Mouse (Mus musculus): Measurements from ENCODE around the gene Fgd4. TPM values are rescaled to one million over a fixed set of nuclear protein-coding genes. Genes with fewer than 3 reads are reported as not detected.
"Not testable (repeated sequence)": the region's sequence is repeated elsewhere in the genome, so short reads cannot be mapped to it uniquely, and the experiment has no call there.

Gene Fgd4
- polyA plus RNA-seq, 1 experiment from 2014 or later = 16.7 TPM

DNA sequence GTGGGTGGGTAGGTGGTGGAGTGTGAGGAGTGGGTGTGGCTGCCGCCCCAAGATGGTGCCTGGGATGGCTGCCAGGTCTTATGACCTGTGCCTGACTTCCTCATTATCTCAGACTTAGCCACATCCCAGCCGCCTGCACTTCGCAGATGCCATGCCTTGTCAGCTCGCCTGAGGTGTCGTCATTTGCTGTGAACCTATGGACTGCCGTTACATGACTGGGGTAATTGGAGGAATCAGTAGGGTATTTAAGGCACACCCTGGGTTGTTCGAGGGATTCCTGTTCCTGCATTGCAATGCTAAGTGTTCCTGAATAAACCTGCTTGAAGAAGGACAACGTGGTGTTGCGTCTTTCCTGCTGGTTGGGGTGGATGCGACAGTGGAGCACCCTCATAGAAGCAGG lies 126.9 kb downstream of the Fgd4 start:
- not testable (repeated sequence) for H3K27ac ChIP-seq (ENCODE audit: low read depth, low read length); H3K27me3 ChIP-seq (replicated peaks; ENCODE audit: control insufficient read depth, insufficient read depth, low read length); H3K4me3 ChIP-seq (ENCODE audit: low read length); ATAC-seq; H3K4me2 ChIP-seq (ENCODE audit: low read length); H3K9ac ChIP-seq (ENCODE audit: low read depth, low read length); H3K9me3 ChIP-seq (ENCODE audit: control insufficient read depth, low read length); H3K4me1 ChIP-seq (ENCODE audit: control insufficient read depth, insufficient read depth, low read depth, low read length)
- H3K36me3 ChIP-seq (ENCODE audit: control insufficient read depth, insufficient read depth, low read length) = peaks cover 26% of the 10 kb centered on the region
- 89% methylated on average over 10 of the region's 10 CpGs for WGBS

GRCm38 (mm10) chr16:16450021-16450420 lies 150.3 kb downstream of the Fgd4 start:
- no peaks in the 10 kb centered on the region for H3K9me3 ChIP-seq (ENCODE audit: control insufficient read depth, low read length)
- no peak overlapping the region for H3K4me2 ChIP-seq (ENCODE audit: low read length)
- H3K4me3 ChIP-seq (ENCODE audit: low read length) = no peak overlapping the region
- no peak overlapping the region for H3K9ac ChIP-seq (ENCODE audit: low read depth, low read length)
- no peak for ATAC-seq
- H3K4me1 ChIP-seq (ENCODE audit: control insufficient read depth, insufficient read depth, low read depth, low read length) = no peaks in the 10 kb centered on the region
- no peaks in the 10 kb centered on the region for H3K27me3 ChIP-seq (replicated peaks; ENCODE audit: control insufficient read depth, insufficient read depth, low read length)
- H3K27ac ChIP-seq (ENCODE audit: low read depth, low read length) = no peak overlapping the region
- WGBS = 86% methylated on average over 1 of the region's 1 CpGs
- H3K36me3 ChIP-seq (ENCODE audit: control insufficient read depth, insufficient read depth, low read length) = peaks cover 14% of the 10 kb centered on the region

- no peaks in the 10 kb centered on the region for H3K4me1 ChIP-seq (ENCODE audit: control insufficient read depth, insufficient read depth, low read depth, low read length)
- H3K9ac ChIP-seq (ENCODE audit: low read depth, low read length) = no peak overlapping the region
- 85% methylated on average over 1 of the region's 1 CpGs for WGBS
- no peak overlapping the region for H3K4me2 ChIP-seq (ENCODE audit: low read length)
- peaks cover 11% of the 10 kb centered on the region for H3K36me3 ChIP-seq (ENCODE audit: control insufficient read depth, insufficient read depth, low read length)
- no peak for ATAC-seq
- H3K27me3 ChIP-seq (replicated peaks; ENCODE audit: control insufficient read depth, insufficient read depth, low read length) = no peaks in the 10 kb centered on the region
- no peaks in the 10 kb centered on the region for H3K9me3 ChIP-seq (ENCODE audit: control insufficient read depth, low read length)
- no peak overlapping the region for H3K27ac ChIP-seq (ENCODE audit: low read depth, low read length)
- no peak overlapping the region for H3K4me3 ChIP-seq (ENCODE audit: low read length)
Observed at GRCm38 (mm10) chr16:16438436-16438835, 161.9 kb downstream of the Fgd4 start.

DNA sequence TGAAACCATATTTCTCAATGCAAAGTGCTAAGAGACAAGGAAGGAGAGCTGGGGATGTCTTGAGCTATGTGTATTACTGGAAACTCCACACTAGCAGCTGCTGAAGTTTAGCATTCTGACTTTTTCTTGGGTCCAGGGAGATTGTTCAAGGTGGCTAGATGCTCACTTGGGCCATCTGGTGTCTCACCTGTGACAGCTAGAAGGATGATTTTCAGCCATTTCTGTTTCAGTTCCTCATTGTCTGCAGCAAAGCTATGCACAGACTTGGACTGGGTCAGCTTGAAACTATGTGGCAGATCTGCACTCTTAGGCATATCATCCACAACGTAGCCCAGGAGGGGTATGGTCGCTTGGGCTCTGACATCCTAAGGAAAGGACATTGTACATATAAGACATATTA lies 177.9 kb downstream of the Fgd4 start:
- H3K36me3 ChIP-seq (ENCODE audit: control insufficient read depth, insufficient read depth, low read length) = peaks cover 16% of the 10 kb centered on the region
- 96% methylated on average over 2 of the region's 2 CpGs for WGBS
- ATAC-seq = no peak
- H3K9ac ChIP-seq (ENCODE audit: low read depth, low read length) = no peak overlapping the region
- no peaks in the 10 kb centered on the region for H3K9me3 ChIP-seq (ENCODE audit: control insufficient read depth, low read length)
- no peaks in the 10 kb centered on the region for H3K27me3 ChIP-seq (replicated peaks; ENCODE audit: control insufficient read depth, insufficient read depth, low read length)
- H3K4me3 ChIP-seq (ENCODE audit: low read length) = no peak overlapping the region
- H3K4me2 ChIP-seq (ENCODE audit: low read length) = no peak overlapping the region
- no peak overlapping the region for H3K27ac ChIP-seq (ENCODE audit: low read depth, low read length)
- no peaks in the 10 kb centered on the region for H3K4me1 ChIP-seq (ENCODE audit: control insufficient read depth, insufficient read depth, low read depth, low read length)

GRCm38 (mm10) chr16:16367217-16367616 lies 233.1 kb downstream of the Fgd4 start:
- not testable (repeated sequence) for ATAC-seq; H3K4me3 ChIP-seq (ENCODE audit: low read length); H3K36me3 ChIP-seq (ENCODE audit: control insufficient read depth, insufficient read depth, low read length); H3K4me2 ChIP-seq (ENCODE audit: low read length); H3K27ac ChIP-seq (ENCODE audit: low read depth, low read length); H3K4me1 ChIP-seq (ENCODE audit: control insufficient read depth, insufficient read depth, low read depth, low read length); H3K9me3 ChIP-seq (ENCODE audit: control insufficient read depth, low read length); H3K9ac ChIP-seq (ENCODE audit: low read depth, low read length); H3K27me3 ChIP-seq (replicated peaks; ENCODE audit: control insufficient read depth, insufficient read depth, low read length)
- WGBS = 75% methylated on average over 8 of the region's 9 CpGs

Other genes starting within 250 kb of the Fgd4 start
- gene Dnm1l, start 241.6 kb downstream of the Fgd4 start, polyA plus RNA-seq (2015; fragmentation: Nextera tagmentation; extraction: Ambion mirVana) = 105 and 114 TPM in 2 replicates
- gene Olfr19, start 75.9 kb upstream of the Fgd4 start, polyA plus RNA-seq (2015; fragmentation: Nextera tagmentation; extraction: Ambion mirVana) = not detected in 2 replicates
- 19.5 and 22.1 TPM in 2 replicates for gene Spag6l, start 228.9 kb upstream of the Fgd4 start, polyA plus RNA-seq (2015; fragmentation: Nextera tagmentation; extraction: Ambion mirVana)

Data from hindbrain, embryonic 16.5 days (tissue).